Mouse (Mus musculus) CD8-positive naive resting alpha-beta T cell, adult 2 months (primary cell): ENCODE measurements around the gene Nphp4.
"Not testable (repeated sequence)": the region's sequence is repeated elsewhere in the genome, so short reads cannot be mapped to it uniquely, and the experiment has no call there.

ENCODE experiments used
- DNase-seq, 2 experiments: peaks; one replicate each; pipeline ENCODE4 v3.0.0; 2022; ENCODE audit warnings: low read depth in 2 of 2, low spot score in 2 of 2

Nphp4 gene

DNA sequence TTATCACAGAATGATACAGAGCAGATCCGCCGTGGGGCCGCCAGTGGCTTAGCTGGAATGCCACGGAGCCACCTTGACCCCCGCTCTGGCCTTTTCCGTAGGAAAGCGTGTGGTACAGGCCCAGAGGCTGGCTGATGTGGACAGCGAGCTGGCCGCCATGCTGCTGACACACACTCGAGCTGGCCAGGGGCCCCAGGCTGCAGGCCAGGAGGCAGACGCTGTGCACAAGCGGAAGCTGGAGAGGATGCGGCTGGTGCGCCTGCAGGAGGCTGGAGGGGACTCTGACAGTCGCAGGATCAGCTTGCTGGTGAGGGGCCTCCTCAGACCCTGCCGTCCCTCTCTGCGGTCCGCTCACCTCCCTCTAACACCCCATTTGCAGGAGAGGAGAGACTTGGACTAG is 77.9 kb downstream of the Nphp4 start:
- no peak for DNase-seq

DNA sequence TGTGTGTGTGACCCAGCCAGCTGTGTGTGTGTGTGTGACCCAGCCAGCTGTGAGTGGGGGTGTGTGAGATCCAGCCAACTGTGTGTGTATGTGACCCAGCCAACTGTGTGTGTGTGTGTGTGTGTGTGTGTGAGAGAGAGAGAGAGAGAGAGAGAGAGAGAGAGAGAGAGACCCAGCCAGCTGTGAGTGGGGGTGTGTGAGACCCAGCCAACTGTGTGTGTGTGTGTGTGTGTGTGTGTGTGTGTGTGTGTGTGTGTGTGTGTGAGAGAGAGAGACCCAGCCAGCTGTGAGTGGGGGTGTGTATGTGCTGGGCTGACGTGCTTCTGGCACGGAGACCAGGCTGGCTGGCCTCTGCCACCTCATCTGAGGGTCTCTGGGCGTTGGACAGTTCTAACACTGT is 79.3 kb downstream of the Nphp4 start:
- not testable (repeated sequence) for DNase-seq

DNA sequence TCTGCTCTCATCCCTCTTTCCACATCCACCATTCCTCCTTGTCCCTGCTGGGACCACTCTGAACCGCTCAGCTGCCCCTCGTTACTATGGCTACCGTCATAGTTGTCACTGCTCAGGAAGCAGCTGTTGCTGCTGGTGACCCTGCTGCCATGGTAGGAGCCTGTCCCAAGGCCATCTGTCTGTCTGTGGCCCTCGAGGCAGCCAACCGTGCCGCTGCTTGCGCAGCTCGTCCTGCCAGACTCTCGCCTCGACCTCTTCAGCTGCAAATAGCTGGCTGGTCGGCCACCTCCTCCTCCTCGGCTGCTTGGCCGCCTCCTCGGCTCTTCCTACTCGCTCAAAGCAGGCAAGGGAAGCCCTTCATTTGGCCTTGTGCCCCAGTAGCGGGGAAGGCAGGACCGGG is 81.7 kb downstream of the Nphp4 start:
- DNase-seq, result no peak

DNA sequence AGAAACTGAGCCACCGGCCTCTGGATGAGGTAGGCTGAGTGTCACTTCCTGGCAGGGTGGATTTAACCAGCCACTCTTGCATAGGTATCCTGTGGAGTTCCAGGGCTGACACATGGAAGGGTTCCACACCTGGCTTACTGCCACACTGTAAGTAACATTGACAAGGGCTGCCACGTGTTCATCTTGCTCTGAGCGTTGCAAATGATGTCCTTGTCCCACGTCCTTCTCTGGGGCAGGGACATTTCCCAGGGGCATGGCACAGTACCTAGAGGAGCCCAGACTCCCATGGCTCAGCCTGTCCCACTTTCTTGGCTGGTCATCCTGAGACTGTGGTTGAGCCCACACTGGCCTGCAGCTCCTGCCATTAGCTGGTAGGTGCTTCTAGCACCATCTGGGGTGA is 91.5 kb downstream of the Nphp4 start:
- no peak for DNase-seq

DNA sequence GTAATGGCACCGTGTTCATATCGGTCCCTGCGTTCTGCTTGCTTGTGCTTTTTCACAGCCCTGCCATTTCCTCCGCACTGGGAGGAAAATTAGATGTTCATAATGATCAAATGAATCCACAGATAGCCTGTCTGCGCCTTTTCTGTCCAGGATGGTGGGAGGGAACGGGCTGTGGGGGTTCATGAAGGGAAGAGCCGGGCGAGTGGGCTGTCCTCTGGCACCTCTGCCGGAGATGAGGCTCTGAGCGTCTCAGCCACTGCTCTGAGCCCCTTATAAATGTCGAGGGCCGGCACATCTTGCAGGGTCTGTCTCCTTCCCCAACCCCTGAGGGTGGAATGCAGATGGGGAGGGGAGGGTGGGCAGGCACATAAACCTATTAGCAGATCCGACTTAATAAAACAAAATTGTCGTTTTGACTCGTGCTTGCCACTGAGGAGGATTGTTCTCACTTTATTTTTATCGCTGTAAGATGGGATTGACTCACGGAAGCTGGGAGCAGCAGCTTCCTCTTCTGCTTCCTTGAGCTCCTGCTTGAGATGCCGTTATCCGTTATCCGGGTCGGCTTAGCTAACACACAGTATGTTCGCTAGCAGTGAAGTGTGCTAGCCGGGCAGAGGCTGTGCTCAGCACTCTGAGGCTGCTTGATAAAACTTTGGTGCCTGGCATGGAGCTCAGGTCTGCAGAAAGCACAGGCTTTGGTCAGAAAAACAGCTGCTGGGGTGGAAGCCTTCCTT is 92.3 kb downstream of the Nphp4 start:
- DNase-seq, result no peak

DNA sequence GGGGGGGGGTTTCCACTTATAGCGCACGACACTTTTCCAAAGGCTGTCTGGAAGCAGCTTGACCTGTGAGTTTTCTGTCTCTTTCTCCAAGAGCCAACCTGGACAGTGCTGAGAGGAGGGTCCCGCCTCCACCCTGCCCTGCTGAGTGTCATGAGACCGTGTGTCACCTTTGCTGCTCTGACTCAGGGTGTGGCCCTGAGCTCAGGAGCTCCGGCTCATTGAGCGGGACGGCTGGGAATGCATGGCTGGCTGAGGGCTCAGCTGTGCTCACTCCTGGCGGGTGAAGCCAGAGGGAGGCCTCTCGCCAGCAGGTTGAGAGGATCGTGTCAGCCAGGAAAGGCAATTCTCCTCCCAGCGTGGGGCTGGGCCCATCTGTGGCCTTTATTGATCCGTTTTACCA is 97.8 kb downstream of the Nphp4 start:
- no peak for DNase-seq

DNA sequence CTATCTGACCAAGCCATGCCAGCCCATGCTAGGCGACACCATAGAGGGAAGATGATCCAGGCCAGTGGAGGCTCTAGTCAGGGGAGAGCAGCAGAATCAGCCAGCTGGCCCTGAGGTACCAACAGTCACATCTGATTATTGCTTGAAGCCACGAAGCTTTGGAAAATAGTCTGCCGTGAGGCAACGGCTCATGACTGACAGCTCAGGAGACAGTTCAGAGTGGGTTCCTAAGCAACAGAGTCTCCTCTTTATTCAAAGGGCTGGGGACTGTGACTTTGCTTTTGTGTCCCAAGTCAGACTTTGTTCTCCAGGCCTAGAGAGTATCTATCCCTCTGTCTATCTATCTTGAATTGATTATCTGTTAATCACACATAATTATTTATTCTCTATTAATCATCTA is 100.3 kb downstream of the Nphp4 start:
- DNase-seq, result no peak

DNA sequence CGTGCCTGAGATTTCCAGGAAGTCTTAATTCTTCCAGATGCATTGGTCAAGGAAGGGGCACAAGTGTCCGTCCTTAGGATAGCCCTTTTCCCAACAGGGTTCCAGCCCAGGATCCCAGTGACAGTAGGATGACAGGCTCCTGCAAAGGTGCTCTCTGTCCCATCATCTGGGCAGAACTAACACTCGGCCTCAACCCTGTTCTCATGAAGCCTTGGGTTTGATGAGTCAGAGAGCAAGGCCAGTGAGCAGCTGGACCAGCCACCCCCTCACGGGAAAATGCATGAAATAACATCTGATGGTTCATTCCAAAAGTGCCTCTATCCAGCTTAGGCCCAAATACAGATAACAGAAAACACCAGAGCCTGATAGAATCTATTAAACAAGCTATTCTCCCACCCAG is 103.5 kb downstream of the Nphp4 start:
- DNase-seq, result no peak

DNA sequence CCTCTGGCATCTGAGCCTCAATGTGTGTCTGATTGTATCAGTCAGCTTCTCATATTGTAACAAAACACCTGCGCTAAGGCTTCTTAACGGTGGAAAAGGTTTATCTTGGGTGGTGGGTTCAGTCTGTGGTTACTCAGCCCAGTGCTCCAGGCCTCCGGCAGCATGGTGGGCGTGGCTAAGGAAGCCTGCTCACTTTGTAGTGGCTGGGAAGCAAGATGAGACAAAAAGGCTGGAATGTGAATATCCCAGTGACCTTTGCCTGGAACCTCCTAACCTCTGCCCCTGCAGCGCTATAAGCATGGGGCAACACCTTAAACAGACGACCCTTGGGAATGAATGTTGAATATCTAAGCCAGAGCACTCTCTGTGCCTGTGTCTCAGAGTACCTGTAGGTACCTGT is 105.7 kb downstream of the Nphp4 start:
- DNase-seq, result no peak

DNA sequence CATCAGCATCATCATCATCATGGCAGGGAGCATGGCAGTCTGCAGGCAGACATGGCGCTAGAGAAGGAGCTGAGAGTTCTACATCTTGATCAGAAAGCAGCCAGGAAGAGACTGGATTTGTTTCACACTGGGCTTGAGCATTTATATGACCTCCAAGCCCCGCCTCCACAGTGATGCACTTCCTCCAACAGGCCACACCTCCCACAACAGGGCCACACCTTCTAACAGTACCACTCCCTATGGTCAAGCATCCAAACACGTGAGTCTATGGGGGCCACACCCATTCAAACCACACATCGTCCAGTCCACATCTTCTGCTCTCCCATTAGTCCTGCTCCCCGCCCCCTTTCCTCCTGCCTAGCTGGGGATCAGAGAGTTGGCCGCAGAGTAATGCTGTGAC is 107.1 kb downstream of the Nphp4 start:
- DNase-seq, result no peak

DNA sequence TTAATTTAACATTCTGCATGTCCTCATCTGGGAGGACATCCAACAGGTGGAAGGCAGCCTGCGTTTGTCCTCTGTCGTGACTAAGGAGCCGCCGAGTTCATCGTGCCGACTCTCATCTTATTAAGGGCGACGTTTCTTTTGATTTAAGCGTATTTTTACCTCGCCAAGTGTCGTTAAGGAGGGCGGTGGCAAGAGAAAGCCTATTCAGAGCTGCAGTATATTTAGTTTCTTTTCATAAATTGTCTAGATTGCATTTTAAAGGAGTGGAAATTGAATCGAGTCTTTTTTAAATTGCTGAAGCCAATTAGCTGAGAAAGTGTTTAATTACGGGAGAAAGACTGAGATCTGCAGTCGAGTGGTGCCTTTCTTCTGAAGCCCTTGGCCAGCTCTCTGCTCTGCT is 109.0 kb downstream of the Nphp4 start:
- DNase-seq, result no peak

DNA sequence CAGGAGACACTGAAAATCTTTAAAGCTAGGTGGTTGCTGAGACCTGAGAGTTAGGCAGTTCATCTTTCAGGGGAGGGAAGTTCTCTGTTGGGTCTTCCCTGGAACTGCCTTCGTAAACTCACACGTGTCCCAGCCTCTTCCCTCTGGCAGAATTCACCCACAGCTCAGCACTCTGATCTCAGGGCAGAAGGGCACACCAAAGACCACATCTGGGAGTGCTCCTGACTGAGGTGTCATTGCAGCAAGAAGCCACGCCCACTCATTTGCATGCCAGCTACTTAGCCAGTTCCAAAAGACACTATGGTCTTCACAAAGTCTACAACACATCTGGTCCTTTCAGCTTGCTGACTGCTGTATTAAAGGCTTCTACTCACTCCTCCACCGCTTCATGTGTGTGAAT is 109.7 kb downstream of the Nphp4 start:
- no peak for DNase-seq

DNA sequence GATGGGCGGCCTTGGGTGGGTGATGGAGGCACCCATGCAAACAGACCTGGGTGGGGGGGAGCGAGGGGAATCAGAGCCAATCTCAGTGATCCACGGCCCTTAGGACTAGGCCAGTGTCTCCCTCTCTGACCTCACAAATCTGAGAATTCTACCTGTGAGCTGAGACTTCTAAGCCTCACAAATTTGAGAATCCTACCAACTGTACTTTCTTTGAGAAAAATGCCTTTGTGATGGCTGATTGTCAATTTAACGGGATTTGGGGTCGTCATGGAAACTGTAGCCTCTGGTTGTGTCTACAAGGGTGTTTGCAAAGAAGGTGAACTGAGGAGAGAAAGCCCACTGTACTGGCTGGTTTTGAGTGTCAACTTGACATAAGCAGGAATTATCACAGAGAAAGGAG is 127.8 kb downstream of the Nphp4 start:
- DNase-seq, result no peak

DNA sequence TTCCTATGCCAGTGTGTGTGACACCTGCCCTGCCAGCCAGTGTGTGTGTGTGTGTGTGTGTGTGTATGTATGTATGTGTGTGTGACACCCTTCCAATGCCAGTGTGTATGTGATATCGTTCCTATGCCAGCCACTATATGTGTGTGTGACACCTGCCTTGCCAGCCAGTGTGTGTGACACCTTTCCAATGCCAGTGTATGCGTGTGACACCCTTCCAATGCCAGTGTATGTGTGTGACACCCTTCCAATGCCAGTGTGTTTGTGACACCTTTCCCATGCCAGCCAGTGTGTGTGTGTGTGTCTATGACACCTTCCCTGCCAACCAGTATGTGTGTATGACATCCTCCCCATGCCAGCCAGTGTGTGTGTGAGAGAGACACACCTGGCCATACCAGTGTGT is 132.7 kb downstream of the Nphp4 start:
- DNase-seq, result no peak

DNA sequence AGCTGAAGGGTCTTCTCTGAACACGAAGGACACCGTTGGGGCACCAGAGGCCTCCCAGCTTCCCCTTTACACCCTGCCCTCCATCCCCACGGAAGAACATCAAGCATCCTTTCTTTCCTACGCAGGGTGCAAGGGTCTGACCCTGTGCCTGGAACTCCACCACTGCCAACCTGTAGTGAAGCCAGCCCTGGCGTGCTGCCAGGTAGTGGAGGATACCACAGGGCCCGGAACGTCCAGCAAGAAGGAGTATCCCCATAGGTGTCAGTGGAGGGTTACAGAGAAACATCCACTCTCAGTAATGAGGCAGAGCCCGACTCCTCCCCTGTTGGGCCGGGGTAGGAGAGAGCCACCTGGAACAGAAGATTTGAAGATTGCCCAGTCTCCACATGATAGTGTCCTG is 133.5 kb downstream of the Nphp4 start:
- no peak for DNase-seq
